Mouse (Mus musculus) small intestine, adult 2 months (tissue): ENCODE data around the gene Gm5475.

Experiments
- CTCF ChIP-seq: fragments of 200-500 bp; IDR thresholded peaks from 2 replicates; pipeline ENCODE4 v1.5.1; 2012; ENCODE audit warnings: low read depth, mild to moderate bottlenecking, control low read depth, inconsistent platforms, low read length, moderate library complexity, mixed read lengths; ENCODE audit not compliant: insufficient replicate concordance, insufficient read length; ENCODE audit errors: extremely low read depth
- POLR2A ChIP-seq: fragments of 200-500 bp; IDR thresholded peaks from 2 replicates; pipeline ENCODE4 v1.6.1; 2012; ENCODE audit warnings: low read depth, mild to moderate bottlenecking, control low read depth, inconsistent platforms, low read length, moderate library complexity

GRCm38 (mm10) chr15:100400592-100401250 lies 21.2 kb upstream of the Gm5475 start:
- TF ChIP-seq POLR2A (no peak), CTCF (no peak)
